Mouse (Mus musculus): ENCODE data around the gene Cyp11a1. TPM values are rescaled to one million over a fixed set of nuclear protein-coding genes. Genes with fewer than 3 reads are reported as not detected.
A peak's percentile ranks its signal among the peaks of the same experiment; 100 is the strongest.

Cyp11a1 gene
- polyA plus RNA-seq, 1 experiment from 2014 or later: 0.45 TPM

- Histone ChIP-seq H3K4me1 (peaks cover 23% of the 10 kb centered on the region), H3K36me3 (no peaks in the 10 kb centered on the region), H3K4me3 (peak overlapping the region; percentile 32), H3K4me2 (replicated peaks) (peak overlapping the region; percentile 48), H3K9ac (replicated peaks) (peak overlapping the region; percentile 3; the same call in 1 of the 2 replicates), H3K27ac (replicated peaks) (no peak overlapping the region), H3K27me3 (peaks cover 13% of the 10 kb centered on the region), H3K9me3 (no peaks in the 10 kb centered on the region)
- ATAC-seq (replicated peaks): no peak
- WGBS: 25% methylated on average over 13 of the region's 13 CpGs
These were observed 8.6 kb upstream of the Cyp11a1 start for GRCm38 (mm10) chr9:57997511-57998031.

- 1% methylated on average over 20 of the region's 20 CpGs for WGBS
- H3K9ac ChIP-seq (replicated peaks): peak overlapping the region; percentile 3; the same call in 1 of the 2 replicates
- peak; percentile 87 for ATAC-seq (replicated peaks)
These were observed 8.1 kb upstream of the Cyp11a1 start for GRCm38 (mm10) chr9:57998032-57998659.

DNA sequence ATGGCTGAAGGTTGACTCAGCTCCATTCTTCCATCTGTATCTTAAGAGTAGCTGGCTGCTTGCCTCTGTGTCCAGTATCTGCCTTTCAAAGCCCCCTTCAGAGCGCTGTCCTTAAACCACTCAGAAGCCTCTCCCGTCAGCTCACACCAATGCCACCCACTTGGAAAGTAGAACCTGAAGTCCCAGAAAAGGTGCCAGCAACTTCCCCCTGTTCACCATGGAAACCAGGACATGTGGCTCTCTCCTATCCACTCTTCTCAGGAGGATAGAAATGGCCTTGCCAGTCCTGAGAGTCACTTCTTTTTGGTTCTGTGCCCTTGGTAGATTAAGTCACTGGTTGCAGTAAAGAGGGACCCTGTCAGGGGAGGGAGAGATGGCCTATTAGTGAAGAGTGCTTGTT is 7.5 kb upstream of the Cyp11a1 start:
- 0 out of 2 replicates have a peak, but pooled peaks have one; percentile 5 for ATAC-seq (replicated peaks)
- Histone ChIP-seq H3K27ac (replicated peaks) (no peak overlapping the region), H3K27me3 (peaks cover 13% of the 10 kb centered on the region), H3K36me3 (no peaks in the 10 kb centered on the region), H3K4me3 (no peak overlapping the region), H3K9me3 (no peaks in the 10 kb centered on the region), H3K4me1 (peaks cover 12% of the 10 kb centered on the region), H3K9ac (replicated peaks) (no peak overlapping the region), H3K4me2 (replicated peaks) (no peak overlapping the region)
- 53% methylated on average over 2 of the region's 2 CpGs for WGBS

More at GRCm38 (mm10) chr9:57998032-57998659, 8.1 kb upstream of the Cyp11a1 start:
- Histone ChIP-seq H3K36me3 (no peaks in the 10 kb centered on the region), H3K4me2 (replicated peaks) (peak overlapping the region; percentile 48), H3K27ac (replicated peaks) (no peak overlapping the region), H3K27me3 (peaks cover 13% of the 10 kb centered on the region), H3K9me3 (no peaks in the 10 kb centered on the region), H3K4me3 (peak overlapping the region; percentile 32), H3K4me1 (peaks cover 18% of the 10 kb centered on the region)

DNA sequence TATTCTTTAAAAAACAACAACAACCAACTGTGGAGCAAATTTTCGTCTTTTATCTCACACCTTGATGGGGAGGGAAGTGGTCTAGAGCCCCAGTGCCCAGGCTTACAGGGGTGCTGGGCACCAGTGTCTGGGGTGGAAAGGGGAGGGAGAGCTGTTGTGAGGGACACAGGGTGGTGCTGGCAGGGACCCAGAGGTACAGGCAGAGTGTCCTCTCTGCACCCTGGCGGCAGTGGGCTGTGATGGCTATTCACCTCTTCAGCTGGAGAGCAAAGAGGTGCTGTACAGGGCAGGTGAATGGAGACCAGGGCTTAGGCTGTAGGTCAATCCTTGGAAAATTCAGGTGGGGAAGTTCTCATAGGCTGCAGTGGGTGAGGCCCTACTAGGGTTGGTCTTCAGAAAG is 6.5 kb upstream of the Cyp11a1 start:
- Histone ChIP-seq H3K27ac (replicated peaks) (no peak overlapping the region), H3K4me1 (peaks cover 9% of the 10 kb centered on the region), H3K4me3 (no peak overlapping the region), H3K36me3 (no peaks in the 10 kb centered on the region), H3K4me2 (replicated peaks) (no peak overlapping the region), H3K27me3 (peaks cover 13% of the 10 kb centered on the region), H3K9me3 (no peaks in the 10 kb centered on the region), H3K9ac (replicated peaks) (no peak overlapping the region)
- WGBS: 35% methylated on average over 2 of the region's 2 CpGs
- ATAC-seq (replicated peaks): no peak

DNA sequence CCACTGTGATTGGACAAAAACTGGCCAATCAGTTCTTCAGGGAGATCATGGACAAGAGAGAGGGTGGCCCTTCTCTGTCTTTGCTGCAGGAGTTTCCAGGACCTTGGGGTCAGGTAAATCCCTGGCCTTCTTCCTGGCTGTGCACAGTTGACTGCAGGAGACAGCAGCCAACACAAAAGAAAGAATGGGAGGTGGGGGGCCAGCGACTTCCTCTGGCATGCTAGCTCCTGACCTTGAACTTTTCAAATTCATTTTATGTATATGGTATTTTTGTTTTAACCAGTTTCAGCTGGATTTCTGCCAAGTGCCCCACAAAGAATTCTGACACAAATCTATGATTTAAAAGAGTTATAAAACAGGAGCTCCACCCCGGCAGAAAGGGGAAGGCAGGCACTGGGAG is 2.9 kb upstream of the Cyp11a1 start:
- WGBS: 22% methylated on average over 2 of the region's 2 CpGs
- Histone ChIP-seq H3K36me3 (no peaks in the 10 kb centered on the region), H3K27me3 (peaks cover 8% of the 10 kb centered on the region), H3K9ac (replicated peaks) (no peak overlapping the region), H3K9me3 (no peaks in the 10 kb centered on the region), H3K4me1 (peaks cover 2% of the 10 kb centered on the region), H3K4me3 (no peak overlapping the region), H3K27ac (replicated peaks) (no peak overlapping the region), H3K4me2 (replicated peaks) (no peak overlapping the region)
- no peak for ATAC-seq (replicated peaks)

DNA sequence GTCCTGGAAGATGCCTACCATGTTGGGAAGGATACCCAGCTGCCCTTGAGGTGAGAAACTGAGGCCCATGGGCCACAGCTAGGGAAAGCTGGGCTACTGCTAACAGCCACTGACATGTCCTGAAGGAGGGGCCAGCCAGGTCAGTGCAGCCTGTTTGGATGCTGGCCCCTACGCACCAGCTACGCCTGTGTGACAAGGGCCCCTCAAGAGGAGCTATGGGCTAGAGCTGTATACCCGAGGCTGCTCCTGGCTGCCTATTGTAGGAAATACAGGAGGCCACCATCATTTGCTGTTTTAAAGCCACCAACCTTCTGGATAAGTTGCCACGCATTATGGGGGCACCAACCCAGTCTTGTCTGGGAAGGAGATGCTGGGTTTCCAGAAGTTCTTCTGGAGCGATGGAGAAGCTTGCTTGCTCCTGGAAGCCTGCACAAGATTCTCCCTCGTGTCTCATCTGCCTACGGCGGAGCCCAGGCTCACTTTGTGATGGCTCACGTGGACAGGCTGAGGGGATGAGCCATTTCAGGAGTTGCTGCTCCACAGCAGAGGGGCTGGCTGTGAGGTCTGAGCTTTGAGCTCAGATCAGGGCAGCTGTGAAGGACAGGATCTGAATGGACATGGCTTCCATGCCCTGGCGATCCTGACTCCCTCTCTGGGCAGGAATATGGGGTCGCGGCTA is 2.3 kb downstream of the Cyp11a1 start:
- H3K27ac ChIP-seq (replicated peaks): peak overlapping the region; percentile 86
- peak overlapping the region; percentile 12 for H3K4me3 ChIP-seq
- peak overlapping the region; percentile 36 for H3K4me2 ChIP-seq (replicated peaks)
- H3K4me1 ChIP-seq: peaks cover 28% of the 10 kb centered on the region
- ATAC-seq (replicated peaks): peak; percentile 72
- no peaks in the 10 kb centered on the region for H3K9me3 ChIP-seq
- H3K27me3 ChIP-seq: no peaks in the 10 kb centered on the region
- no peaks in the 10 kb centered on the region for H3K36me3 ChIP-seq
- WGBS: 49% methylated on average over 12 of the region's 12 CpGs
- H3K9ac ChIP-seq (replicated peaks): peak overlapping the region; percentile 10; the same call in 1 of the 2 replicates

GRCm38 (mm10) chr9:58009015-58009362 is 2.8 kb downstream of the Cyp11a1 start:
- under 1% methylated on average over 6 of the region's 6 CpGs for WGBS
- H3K36me3 ChIP-seq: no peaks in the 10 kb centered on the region
- peak overlapping the region; percentile 36 for H3K4me2 ChIP-seq (replicated peaks)
- H3K4me1 ChIP-seq: peaks cover 28% of the 10 kb centered on the region
- H3K27me3 ChIP-seq: no peaks in the 10 kb centered on the region
- H3K9me3 ChIP-seq: no peaks in the 10 kb centered on the region
- peak overlapping the region; percentile 10; the same call in 1 of the 2 replicates for H3K9ac ChIP-seq (replicated peaks)
- H3K27ac ChIP-seq (replicated peaks): peak overlapping the region; percentile 86
- peak overlapping the region; percentile 12 for H3K4me3 ChIP-seq
- ATAC-seq (replicated peaks): peak; percentile 92

GRCm38 (mm10) chr9:58009588-58009987 is 3.4 kb downstream of the Cyp11a1 start:
- WGBS: 47% methylated on average over 3 of the region's 3 CpGs
- Histone ChIP-seq H3K9ac (replicated peaks) (0 out of 2 replicates have a peak overlapping the region, but pooled peaks have one; percentile 5), H3K9me3 (no peaks in the 10 kb centered on the region), H3K27ac (replicated peaks) (peak overlapping the region; percentile 86), H3K4me3 (no peak overlapping the region), H3K4me2 (replicated peaks) (no peak overlapping the region; the same call in 1 of the 2 replicates), H3K36me3 (no peaks in the 10 kb centered on the region), H3K27me3 (no peaks in the 10 kb centered on the region), H3K4me1 (peaks cover 28% of the 10 kb centered on the region)
- no peak for ATAC-seq (replicated peaks)

DNA sequence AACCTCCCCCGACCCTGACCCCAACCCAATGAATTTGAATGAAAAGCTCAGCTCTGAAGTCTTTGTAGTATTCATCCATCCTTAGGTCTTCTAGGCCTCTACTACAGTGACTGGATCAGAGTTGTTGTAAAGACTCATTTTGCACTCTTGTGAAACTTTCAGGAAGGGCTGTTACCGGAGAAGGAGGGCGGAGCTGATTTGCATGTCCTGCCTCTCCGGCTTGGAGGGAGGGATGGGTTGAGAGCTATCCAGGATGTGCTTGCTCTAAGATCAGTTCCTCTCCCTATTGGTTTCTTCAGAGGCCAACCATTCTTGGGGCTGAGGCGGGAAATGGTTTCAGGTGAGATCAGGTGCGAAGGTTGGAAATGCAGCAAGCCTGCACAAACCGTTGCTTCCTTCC is 4.8 kb downstream of the Cyp11a1 start:
- Histone ChIP-seq H3K36me3 (no peaks in the 10 kb centered on the region), H3K4me2 (replicated peaks) (no peak overlapping the region), H3K27me3 (no peaks in the 10 kb centered on the region), H3K4me3 (no peak overlapping the region), H3K27ac (replicated peaks) (no peak overlapping the region), H3K4me1 (peaks cover 28% of the 10 kb centered on the region), H3K9me3 (no peaks in the 10 kb centered on the region), H3K9ac (replicated peaks) (no peak overlapping the region)
- no peak for ATAC-seq (replicated peaks)
- WGBS: 64% methylated on average over 7 of the region's 7 CpGs

DNA sequence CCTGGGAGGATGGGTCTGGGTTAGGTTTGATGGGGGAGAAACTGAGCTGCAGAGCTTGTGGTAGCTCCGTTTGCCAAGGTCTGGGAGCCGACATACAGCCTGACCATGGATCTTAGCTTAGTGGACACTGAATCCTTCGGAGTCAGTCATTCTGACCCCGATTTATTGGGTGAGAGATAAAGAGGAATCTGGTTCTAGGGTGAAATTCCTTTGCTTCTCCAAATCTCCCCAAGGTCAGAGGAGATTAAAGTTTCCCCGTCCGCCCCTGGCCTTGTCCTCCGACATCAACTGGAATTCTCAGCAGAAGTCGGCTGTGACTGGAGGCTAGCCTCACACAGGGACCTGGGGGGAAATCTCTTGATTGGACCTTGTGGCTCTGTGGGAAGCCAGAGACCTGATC is 5.3 kb downstream of the Cyp11a1 start:
- ATAC-seq (replicated peaks): no peak
- Histone ChIP-seq H3K27ac (replicated peaks) (no peak overlapping the region), H3K27me3 (no peaks in the 10 kb centered on the region), H3K9ac (replicated peaks) (no peak overlapping the region), H3K4me1 (peaks cover 28% of the 10 kb centered on the region), H3K9me3 (no peaks in the 10 kb centered on the region), H3K4me3 (no peak overlapping the region), H3K36me3 (no peaks in the 10 kb centered on the region), H3K4me2 (replicated peaks) (no peak overlapping the region)
- WGBS: 85% methylated on average over 8 of the region's 8 CpGs

GRCm38 (mm10) chr9:58012486-58012885 is 6.3 kb downstream of the Cyp11a1 start:
- Histone ChIP-seq H3K9me3 (no peaks in the 10 kb centered on the region), H3K4me2 (replicated peaks) (no peak overlapping the region), H3K9ac (replicated peaks) (no peak overlapping the region), H3K27ac (replicated peaks) (peak overlapping the region; percentile 40; the same call in 1 of the 2 replicates), H3K36me3 (no peaks in the 10 kb centered on the region), H3K4me3 (no peak overlapping the region), H3K27me3 (no peaks in the 10 kb centered on the region), H3K4me1 (peaks cover 28% of the 10 kb centered on the region)
- WGBS: 68% methylated on average over 2 of the region's 2 CpGs
- ATAC-seq (replicated peaks): no peak

DNA sequence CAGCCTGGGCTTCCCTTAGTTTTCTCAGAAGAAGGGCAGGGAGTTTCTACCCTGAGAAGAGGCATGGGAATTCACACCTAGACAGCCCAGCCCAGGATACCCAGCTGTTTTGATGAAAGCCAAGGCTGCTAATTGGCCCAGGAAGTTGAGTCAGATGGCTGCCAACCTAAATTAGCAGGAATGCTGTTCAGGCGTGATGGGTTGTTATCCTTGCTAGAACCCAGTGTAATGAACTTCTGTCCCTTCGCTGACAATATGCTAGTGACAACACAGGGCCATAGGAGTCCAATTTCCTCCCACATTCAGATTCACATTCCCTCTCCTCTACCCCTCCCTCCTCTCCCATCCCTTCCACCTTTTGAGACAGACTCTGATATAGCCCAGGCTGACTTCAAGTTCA is 6.7 kb downstream of the Cyp11a1 start:
- Histone ChIP-seq H3K27me3 (no peaks in the 10 kb centered on the region), H3K9ac (replicated peaks) (no peak overlapping the region), H3K4me3 (no peak overlapping the region), H3K27ac (replicated peaks) (peak overlapping the region; percentile 40; the same call in 1 of the 2 replicates), H3K36me3 (no peaks in the 10 kb centered on the region), H3K9me3 (no peaks in the 10 kb centered on the region), H3K4me2 (replicated peaks) (no peak overlapping the region), H3K4me1 (peaks cover 28% of the 10 kb centered on the region)
- peak; percentile 56 for ATAC-seq (replicated peaks)
- 22% methylated on average over 2 of the region's 2 CpGs for WGBS
